Mouse (Mus musculus) cerebellum, adult 18-20 months (tissue): ENCODE results near the gene Mtss1l.

Source experiments
- DNase-seq, 2 experiments: peaks; one replicate each; pipeline ENCODE4 v3.0.0; 2021

Mtss1l gene

DNA sequence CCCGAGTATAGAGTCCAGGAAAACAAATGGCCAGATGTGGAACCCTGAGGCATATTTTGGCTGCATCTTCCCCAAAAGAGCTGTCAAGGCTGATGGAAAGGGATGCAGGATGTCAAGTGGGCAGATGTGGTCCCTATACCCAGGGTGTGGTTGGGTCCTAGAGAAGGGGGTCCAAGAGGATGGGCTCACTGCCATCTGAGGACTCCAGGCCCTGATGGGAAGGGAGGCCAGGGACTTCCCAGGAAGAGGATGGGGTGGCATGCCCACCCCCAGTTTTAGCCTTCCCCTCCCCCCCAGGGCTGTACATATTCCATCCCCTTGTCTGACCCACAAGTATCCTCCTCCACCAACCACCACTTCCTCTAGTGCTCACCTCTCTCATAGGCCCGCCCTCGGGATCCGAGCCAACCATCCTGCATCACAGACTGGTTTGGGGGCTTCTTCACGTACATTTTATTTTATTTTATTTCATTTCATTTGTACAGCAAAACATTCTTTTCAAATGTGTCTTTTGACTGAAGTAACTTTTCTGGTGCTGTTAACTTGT, 19.4 kb downstream of the Mtss1l start:
- DNase-seq, result no peak

DNA sequence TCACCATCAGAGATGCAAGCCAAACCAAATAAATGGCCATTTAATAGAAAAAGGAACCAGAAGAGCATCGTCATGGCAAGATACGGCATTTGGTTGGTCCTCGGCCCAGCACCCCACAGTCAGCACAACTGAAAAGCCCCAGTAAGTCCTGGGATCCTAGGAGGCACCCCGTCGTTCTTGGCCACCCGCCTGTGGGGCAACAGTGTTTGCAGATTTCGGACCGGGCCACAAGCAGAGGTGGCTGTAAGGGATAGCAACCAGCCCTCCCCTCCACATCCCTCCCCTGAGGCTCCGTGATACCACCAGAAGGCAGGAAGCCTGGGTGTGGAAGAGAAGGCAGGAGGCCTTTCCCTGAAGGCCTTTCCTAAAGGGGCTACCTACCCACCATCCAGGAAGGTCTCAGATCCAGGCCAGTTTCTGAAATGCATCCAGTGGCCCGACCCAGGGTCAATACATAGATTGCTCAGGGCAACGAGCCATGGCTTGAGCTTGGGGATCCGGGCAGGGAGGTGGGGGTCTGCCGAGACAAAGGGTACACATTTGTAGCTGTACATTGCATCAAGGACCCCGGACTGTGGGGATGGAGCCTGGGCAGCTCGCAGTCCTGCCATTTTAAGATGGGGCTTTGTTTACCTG, 20.7 kb downstream of the Mtss1l start:
- peak in 1 of 2 experiments; percentile 19 for DNase-seq

DNA sequence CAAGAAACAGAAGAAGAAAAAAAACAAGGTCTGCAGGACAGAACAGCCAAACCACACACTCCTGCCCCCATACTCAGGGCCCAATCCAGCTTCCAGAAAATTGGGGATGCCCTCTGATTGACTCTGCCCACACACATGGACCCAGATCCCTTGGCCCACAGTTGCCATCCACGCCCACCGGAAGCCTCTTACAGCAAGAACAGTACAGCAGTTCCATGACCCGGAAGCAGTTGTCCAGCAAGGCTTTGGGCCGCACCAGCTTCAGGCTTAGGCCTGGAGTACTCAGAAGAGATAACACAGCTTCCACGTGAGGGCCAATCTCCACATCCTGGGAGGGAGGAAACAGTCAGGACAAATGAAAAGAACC, 21.2 kb downstream of the Mtss1l start:
- no peak for DNase-seq

DNA sequence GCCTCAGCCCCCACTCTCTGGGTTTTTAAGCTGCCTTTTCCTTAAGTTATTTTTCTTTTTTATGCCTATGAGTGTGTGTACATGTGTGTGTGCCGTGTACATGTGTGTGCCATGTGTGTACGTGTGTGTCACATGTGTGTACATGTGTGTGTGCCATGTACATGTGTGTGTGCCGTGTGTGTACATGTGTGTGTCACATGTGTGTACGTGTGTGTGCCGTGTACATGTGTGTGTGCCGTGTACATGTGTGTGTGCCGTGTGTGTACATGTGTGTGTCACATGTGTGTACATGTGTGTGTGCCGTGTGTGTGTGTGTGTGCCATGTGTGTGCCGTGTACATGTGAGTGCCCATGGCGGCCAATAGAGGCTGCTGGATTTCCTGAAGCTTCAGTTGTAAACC, 23.9 kb downstream of the Mtss1l start:
- DNase-seq, result no peak

DNA sequence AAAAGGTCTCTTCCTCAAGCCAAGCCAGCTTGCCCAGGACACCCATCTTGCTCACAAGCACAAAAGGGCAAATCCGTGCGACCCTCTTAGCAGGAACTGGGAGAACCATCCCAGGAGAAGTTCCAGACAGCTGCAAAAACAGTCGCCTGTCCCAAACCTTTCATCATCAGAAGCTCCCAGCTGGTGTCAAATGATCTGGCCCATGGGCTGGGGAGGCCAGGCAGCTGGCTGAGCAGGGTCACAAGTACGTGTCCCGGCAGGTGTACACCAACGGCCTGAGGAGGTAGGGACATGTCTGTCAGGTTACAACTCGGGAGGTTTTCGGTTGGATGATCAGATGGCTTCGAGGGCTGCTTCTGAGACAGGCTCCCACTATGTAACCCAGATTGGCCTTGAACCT, 25.4 kb downstream of the Mtss1l start:
- no peak for DNase-seq

DNA sequence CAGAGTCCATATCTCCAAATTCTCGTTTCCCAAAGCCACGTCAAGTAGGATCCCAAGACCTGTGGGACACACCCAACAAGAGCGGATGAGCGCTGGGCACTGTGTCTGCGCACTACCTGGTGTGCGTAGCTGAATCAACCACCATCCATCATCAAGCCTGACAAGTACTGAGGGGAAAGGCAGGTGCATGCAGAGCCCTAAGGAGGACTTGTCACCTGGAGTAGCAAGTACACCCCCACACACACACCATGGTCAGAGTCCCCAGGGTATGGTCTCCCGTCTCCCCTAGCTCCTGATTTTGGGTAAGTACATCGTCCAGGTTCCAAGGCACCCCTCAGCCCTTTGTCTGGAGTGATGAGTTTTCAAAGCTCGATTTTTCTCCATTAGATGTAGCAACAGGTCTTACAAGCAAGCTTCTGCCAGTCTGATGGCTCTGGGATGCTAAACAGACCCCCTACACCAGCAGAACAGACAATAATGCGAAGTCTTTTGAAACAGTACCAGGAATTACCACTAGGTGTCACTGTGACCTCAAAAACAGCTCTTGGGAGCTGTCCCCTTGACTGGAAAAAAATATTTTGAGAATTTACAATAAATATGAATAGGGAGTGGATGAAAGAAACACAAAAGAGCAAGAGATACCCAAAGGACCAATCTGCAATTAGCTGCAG, 28.4 kb downstream of the Mtss1l start:
- peak; percentile 51 to 63 for DNase-seq

DNA sequence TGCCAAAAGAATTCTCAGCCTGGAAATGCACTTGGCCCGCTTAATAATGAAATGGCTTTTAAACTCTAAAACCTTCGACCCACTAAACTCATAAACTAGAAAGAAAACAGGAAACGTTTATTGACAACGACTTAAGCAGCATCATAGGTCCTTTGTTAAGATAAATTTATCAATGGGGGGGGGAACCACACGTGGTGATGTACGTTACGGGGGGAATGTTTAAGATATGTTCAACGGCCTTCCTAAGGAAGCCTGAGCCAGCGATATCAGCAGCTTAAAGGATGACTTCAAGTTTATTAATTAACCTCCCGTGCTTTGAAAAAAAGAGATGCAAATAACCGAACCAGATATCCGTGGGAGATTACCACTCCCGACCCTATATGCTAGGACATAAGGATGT, 29.0 kb downstream of the Mtss1l start:
- no peak for DNase-seq

DNA sequence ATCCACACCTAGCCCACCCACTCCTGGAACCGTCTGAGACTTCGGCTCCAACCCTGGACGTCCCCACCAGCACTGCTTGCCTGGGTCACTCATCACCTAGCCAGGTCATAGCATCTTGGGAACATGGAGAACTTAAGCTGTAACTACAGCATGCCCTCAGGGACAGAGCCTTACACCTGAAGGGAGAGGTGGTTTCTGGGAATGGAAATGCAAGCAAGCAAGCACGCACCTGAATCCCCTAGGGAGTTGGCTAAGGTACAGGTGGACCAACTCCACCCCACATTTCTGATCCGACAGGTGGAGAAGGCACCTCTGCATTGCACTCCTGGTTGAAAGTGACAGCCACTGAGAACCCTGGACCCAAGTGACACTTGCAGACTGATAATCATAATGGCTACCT, 30.2 kb downstream of the Mtss1l start:
- no peak for DNase-seq

DNA sequence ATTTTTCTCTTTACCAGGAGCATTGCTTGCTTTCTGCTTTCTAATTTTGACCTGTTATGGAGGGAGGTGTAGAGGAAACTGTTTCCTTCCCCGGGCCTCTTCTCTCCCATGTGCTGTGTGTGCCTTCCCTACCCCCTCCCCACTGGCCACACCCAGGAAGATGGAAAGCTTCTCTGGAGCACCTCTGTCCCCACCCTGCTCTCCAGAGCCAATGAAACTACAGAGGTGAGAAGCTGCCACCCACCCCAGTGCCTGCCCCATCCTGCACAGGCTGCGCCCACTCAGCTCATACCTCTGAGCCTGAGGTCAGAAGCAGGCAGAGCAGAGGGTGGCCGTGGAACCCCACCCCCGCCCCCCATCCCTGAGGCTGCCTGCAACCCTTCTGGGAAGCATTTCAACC, 33.4 kb downstream of the Mtss1l start:
- no peak for DNase-seq

DNA sequence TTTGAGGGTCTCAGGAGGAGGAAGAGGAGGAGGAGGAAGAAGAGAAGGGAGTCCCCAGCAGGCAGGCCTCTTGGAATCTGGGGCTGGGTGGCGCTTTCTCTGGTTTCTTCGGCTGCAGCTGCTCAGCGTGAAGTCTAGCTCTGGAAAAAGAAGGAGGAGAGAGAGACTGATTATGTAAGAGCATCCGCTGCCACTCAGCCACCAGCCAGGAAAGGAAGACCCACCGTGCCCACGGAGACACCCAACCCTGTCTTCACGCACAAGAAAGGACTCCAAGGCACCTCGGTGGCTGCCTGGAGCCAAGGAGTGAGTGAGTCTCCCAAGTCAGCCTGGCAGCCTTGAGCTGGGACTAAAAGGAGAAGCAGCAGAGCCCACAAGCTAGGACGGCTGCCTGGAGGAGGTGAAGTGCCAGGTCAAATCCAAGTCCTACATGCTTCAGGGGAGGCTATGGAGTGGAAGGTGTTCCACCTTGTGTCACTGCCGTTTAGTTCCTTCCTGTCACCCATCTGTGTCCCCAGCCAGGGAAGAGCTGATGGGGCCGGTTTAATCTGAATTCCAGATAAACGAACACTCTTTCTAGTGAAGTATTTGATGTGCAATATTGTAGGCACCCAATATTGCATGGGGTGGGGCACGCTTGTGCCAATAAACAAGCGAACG, 34.4 kb downstream of the Mtss1l start:
- no peak for DNase-seq

DNA sequence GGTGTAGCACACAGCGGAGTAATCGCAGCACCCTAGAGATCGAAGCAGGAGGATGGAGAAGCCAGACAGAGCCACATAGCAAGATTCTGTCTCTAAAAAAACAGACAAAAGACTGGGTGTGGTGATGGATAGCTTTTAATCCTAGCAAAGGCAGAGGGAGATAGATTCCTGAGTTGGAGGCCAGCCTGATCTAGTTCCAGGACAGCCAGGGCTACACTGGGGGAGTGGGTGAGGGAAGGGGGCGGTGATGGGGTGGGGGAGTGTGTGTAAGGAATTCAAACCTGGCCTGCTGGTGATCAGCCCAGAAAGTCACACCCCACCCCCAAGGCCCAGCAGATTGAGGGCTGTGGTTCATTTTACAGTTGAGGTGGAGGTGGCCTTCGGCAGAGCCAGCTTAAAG, 34.9 kb downstream of the Mtss1l start:
- DNase-seq, result no peak

DNA sequence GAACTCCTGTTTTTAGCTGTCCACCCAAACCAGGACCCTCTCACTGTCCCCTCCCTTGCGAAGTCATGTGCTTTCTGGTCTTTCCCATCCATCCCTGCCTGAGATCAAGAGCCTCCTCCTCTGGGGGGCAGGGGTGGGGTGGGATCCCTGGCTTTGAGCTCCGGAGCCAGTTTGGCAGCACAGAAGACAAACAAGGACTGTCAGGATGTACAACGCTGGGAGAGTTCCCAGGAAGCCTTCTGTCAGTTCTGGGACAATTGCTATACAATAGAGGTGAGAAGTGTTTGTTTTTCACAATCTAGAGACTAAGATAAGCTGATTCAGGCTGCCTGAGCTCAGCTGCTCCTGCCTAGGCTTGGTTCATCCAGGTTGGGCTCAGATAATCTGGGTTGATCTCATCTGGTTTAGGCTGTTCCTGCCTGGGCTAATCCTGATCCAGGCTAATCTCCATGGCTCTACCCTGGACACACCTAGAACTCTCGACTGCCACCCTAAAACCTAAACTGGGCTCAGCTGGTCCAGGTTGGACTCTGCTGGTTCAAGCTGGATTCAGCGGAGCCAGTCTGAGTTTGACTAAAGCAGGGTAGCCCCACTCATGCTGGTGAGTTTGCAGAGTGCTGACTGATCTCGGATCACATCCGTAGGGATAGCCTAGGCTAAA, 39.1 kb downstream of the Mtss1l start:
- DNase-seq, result no peak

DNA sequence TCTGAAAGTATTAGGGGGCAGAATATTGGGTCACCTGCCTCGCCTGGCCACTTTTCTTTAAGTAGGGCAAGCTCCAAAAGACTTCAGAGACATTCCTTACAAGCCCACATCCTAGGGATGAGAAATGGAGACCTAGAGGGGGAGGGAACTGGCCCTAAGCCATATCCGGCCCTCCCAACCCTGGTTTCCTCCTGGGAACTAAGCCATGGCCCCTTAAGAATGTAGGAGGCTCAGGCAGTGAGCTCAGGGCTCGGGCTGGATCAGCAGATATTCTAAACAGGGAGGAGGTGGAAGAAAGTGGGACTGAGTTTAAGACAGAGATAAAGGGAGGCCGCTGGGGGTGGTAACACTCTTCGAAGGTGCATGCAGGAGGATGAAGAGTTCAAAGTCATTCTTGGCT, 39.9 kb downstream of the Mtss1l start:
- no peak for DNase-seq

DNA sequence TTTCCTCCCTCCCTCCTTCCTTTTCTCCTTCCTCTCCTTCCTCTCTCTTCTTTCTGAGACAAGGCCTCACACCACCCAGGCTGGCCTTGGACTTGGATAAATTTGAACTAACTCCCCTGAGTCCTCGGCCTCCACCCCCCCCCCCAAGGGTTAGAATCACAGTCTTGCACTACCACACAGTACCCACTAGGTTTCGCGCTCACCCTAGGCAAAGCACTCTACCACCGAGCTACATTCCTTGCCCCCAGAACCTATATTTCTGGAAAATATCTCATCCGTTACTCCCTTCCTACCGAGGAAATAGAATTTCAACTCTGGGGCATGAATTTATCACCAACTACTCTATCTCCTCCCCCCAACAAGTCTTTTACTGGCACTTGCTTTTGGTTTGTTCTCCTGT, 40.7 kb downstream of the Mtss1l start:
- no peak for DNase-seq

DNA sequence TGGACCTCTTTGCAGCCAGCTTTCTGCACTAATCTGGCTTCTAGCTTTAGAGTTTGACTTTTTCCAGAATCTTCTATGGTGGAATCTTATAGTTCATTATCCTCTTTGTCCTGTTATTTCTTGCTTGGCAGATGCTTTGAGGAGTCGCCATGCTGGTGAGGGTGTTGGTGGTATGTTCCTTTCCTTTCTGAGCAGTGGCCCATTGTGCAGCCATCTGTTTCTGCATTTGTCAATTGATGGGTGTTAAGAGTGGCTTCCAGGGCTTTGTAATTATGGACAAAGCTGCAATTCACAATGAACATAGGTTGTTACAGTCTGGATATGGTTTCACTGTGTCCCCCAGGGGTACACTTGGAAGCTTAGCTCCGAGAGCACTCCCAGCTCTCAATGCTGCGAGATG, 43.4 kb downstream of the Mtss1l start:
- peak; percentile 38 to 56 for DNase-seq

DNA sequence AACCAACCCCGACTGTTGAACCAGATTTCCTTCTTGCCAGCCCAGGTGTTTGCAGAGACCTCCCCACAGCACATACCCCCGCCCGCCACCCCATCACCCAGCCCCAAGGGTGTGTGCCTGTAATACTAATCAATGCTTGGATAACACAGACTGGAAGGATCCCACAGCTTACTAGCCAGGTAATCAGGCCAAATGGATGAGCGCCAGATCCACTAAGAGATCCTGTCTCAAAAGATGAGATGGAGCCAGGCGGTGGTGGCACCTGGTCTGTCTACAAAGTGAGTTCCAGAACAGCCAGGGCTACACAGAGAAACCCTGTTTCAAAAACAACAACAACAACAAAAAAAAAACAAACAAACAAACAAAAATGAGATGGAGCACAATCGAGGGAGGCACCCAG, 46.0 kb downstream of the Mtss1l start:
- no peak for DNase-seq

DNA sequence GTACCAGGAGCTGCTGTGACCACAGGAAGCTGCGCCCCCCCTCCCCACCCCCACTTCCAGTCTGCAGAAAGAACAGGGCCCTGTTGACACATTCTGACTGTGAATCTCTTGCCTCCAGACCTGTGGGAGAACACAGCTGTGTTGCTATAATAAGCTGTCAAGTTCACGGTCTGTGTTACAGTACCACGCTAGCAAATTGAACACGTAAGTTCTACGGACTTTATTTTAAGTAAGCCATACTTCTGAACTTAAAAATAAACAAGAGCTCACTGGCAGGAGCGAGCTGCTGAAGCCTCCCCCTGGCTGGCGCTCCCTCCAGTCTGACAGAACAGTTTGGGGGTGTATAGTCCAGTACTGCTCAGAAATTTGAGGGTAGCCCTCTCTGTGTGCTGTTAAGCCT, 51.2 kb downstream of the Mtss1l start:
- no peak for DNase-seq

DNA sequence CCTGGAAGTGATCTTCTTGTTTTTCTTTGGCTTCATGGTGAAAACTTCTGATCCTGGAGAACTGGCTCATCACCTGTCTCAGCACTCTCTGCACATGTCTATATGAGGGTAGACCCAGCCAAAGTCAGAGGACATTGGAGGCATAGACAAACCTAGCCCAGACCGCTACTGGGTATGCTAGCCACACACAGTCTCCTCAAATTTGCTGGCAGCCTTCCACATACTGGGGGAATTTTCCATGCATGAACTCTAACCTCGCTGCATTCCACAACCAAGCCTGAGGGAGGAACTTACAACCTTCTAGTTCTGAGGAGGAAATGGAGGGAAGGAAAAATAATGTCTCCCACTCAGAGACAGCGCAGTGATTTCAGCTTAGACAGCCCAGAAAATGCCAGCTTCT, 52.8 kb downstream of the Mtss1l start:
- DNase-seq, result no peak

DNA sequence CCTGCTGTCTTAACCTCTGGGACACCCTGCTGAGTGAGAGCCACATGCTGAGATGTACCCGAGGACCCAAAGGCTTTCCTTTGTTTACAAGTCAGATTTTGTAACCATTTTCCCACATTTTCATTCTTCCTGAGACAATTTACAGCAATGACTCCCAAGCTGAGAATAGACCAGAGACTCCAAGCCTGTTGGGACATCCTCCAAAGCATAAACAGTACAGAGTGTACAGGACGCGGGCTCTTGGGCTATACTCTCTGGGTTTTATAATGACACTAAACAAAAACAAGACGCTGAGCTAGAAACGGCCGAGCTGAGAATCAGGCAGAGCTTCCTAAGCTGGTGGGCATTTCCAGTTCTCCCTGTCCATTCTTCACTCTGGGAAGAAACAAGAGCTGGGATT, 53.4 kb downstream of the Mtss1l start:
- DNase-seq, result no peak

DNA sequence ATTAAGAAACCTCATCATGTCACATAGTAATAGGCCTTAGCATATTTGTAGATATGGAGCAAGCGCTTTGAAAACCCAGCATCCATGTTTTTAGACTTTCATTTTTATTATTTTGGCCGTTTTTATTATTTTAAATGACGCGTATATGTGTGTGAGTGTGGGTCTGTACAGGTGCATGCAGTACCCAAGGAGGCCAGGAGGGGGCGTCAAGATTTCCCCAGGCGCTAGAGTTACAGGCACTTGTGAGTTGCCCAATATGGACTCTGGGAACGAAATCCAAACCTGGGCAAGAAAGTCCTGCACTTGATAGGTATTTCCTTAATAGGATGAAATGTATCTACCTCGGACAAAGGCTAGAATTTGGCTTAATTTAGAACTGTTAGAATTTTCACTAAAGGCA, 54.0 kb downstream of the Mtss1l start:
- no peak for DNase-seq

DNA sequence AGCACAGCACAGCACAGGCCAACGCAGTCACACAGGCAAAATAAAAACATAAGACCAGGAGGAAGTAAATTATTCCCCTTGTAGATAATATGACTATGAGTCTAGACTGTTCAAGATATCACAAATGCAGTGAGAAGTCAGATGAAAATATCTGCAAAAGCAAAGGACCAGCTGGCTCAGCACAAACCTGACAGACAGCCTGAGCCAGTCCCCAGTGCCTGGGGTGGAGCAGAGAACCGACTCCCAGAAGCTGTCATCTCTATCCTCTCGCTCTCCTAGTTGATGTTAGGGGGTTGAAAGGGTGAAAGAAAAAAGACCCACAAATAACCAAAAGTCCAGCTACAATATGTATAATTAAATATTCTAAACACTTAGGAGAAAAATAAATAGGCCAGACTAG, 54.4 kb downstream of the Mtss1l start:
- DNase-seq, result no peak

DNA sequence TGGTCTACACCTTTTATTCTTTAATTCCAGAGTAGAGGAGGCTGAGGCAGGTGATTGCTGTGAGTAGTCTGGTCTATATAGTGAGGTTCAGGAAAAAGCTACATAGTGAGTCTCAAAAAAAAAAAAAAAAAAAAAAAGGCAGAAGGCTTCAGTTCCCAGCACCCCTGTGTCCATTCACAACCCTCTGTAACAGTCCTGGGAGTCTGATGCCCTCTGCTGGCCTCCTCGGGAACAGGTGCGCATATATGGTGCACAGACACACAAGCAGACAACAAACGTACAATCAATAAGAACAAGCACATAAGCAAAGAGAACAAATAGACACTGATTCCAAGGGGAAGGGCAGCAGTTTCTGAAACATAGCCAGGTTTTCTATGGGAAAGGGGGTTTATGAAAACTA, 55.1 kb downstream of the Mtss1l start:
- DNase-seq, result no peak

DNA sequence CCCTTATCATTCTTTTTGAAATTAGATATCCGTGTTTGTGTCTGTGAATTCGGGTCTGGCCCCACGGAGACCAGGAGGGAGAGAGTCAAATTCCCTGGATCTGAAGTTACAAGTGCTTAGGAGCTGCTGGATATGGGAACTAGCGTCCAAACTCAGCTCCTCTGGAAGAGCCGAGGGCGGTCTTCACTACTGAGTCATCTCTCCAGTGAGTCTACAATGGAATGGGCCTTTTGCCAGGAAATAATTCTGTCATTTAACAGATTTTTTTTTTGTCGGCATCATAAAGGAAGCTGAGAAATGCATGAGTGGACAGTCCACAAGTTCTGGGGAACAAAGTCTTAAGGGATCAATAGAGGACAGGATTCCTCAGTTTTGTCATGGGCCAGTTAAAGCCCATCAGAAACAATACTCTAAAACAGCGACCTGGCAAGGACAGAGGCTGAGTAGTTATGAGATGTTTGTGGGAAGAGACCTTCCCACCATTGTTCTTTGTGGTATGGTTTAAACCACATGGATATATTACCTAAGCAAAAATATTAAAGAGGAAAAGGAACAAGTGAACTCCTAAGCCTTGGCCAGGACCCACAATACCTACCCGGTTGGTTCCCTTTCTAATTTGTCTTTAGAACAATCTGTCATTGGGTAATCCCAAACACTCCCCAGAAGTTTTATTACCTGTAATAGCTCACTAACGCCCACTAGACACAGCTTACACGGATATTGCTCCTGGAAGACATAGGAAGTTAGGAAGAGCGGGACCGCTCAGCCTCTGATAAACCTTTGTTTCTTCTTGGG, 58.8 kb downstream of the Mtss1l start:
- DNase-seq, result no peak
